In genomic region chr5:122237200-122237599, GRCm38 (mm10) we compare ENCODE assay signal across 18 mouse cellular contexts.
"Had no signal": no experiment of that assay in that cellular context is flagged by ENCODE, and none has a peak within 500 bp of the region (broad histone marks: within the 10 kb centered on the region; RNA-seq: fewer than 3 reads in every experiment).

No protein-coding gene starts in this region.

- H3K4me2 ChIP-seq: kidney, embryonic 15.5 days; limb, embryonic 12.5 days; liver, embryonic 13.5 days; lung, embryonic 15.5 days; midbrain, embryonic 11.5 days; midbrain, embryonic 15.5 days; neural tube, embryonic 12.5 days had no signal

- H3K36me3 ChIP-seq: liver, embryonic 13.5 days had no signal

- ATAC-seq: liver, postnatal 0 days; midbrain, embryonic 15.5 days had no signal

- H3K27me3 ChIP-seq: kidney, embryonic 15.5 days; limb, embryonic 12.5 days; liver, embryonic 13.5 days; lung, embryonic 15.5 days; midbrain, embryonic 15.5 days; neural tube, embryonic 12.5 days had no signal

- H3K4me3 ChIP-seq: kidney, embryonic 15.5 days; limb, embryonic 12.5 days; liver, embryonic 13.5 days; lung, embryonic 15.5 days; megakaryocyte, embryonic 14.5 days; midbrain, embryonic 15.5 days; neural tube, embryonic 12.5 days had no signal

- H3K27ac ChIP-seq: kidney, embryonic 15.5 days; limb, embryonic 12.5 days; liver, embryonic 13.5 days; lung, embryonic 15.5 days; macrophage; midbrain, embryonic 15.5 days; neural tube, embryonic 12.5 days; stomach, postnatal 0 days had no signal

- H3K4me1 ChIP-seq: midbrain, embryonic 15.5 days; neural tube, embryonic 12.5 days had no signal

- H3K9me3 ChIP-seq: kidney, embryonic 15.5 days; limb, embryonic 12.5 days; liver, embryonic 13.5 days; lung, embryonic 15.5 days; megakaryocyte, embryonic 14.5 days; midbrain, embryonic 15.5 days; neural tube, embryonic 12.5 days had no signal

- H3K9ac ChIP-seq: kidney, embryonic 15.5 days; limb, embryonic 12.5 days; liver, embryonic 13.5 days; liver, postnatal 0 days; lung, embryonic 15.5 days; midbrain, embryonic 15.5 days; neural tube, embryonic 12.5 days had no signal

- DNase-seq: kidney, adult 18-20 months; kidney, postnatal 14 days; liver; liver, embryonic 13.5 days; liver, postnatal 0 days; lung, postnatal 14 days; right cerebral cortex, postnatal 25 days; thymus, adult 18-20 months; thymus, postnatal 14 days had no signal
